Mouse (Mus musculus): ENCODE data around the gene Cby1.

DNA sequence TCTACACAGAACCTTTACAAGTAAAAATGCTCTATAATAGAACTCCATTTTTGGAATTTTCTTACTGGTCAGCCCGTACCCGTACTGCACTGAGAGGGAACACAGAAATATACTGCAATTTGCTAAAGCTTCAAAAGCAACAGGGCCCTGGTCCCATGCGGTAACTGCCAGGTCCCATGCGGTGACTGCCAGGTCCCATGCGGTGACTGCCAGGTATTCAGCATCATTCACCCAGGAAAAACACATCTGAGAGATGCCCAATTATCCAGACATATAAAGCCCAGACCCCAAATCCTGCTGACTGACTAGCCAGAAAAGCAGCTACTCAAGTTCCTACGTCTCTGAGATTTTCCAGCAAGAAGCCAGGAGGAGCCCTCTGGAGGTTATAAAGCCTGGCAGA is 25.6 kb downstream of the Cby1 start:
- TF ChIP-seq CTCF (IDR thresholded peaks at IDR 0.05; ENCODE audit: extremely low read depth, insufficient read depth, insufficient read length, insufficient replicate concordance): no peak
- TF ChIP-seq POLR2A (IDR thresholded peaks at IDR 0.05; ENCODE audit: low read depth, low read length): no peak

All from spleen, adult 2 months (tissue).